In genomic region chrX:90458915-90459314, GRCm38 (mm10) we compare ENCODE assay signal across 27 mouse cellular contexts.
"Had no signal": no experiment of that assay in that cellular context is flagged by ENCODE, and none has a peak within 500 bp of the region (broad histone marks: within the 10 kb centered on the region; RNA-seq: fewer than 3 reads in every experiment).

No protein-coding gene starts in this region.

- DNase-seq: left cerebral cortex, postnatal 4 days; liver; liver, embryonic 13.5 days; liver, postnatal 0 days; lung, adult 18-20 months; lung, adult 2 months; lung, embryonic 14.5 days; lung, postnatal 10 days; lung, postnatal 14 days; lung, postnatal 36 days; lung, postnatal 4 days; midbrain, embryonic 14.5 days had no signal

- H3K27ac ChIP-seq: limb, embryonic 10.5 days; limb, embryonic 12.5 days; limb, embryonic 13.5 days; limb, embryonic 15.5 days; liver, embryonic 12.5 days; liver, embryonic 13.5 days; liver, embryonic 14.5 days; liver, embryonic 15.5 days; lung, embryonic 15.5 days; macrophage; midbrain, embryonic 10.5 days; midbrain, embryonic 12.5 days; midbrain, embryonic 13.5 days; midbrain, embryonic 15.5 days had no signal

- H3K27me3 ChIP-seq: limb, embryonic 12.5 days; limb, embryonic 13.5 days; limb, embryonic 15.5 days; liver, embryonic 12.5 days; liver, embryonic 13.5 days; liver, embryonic 15.5 days; lung, embryonic 15.5 days; midbrain, embryonic 12.5 days; midbrain, embryonic 13.5 days; midbrain, embryonic 15.5 days had no signal

- H3K4me1 ChIP-seq: limb, embryonic 10.5 days; limb, embryonic 12.5 days; limb, embryonic 13.5 days; limb, embryonic 15.5 days; liver, embryonic 12.5 days; liver, embryonic 13.5 days; liver, embryonic 15.5 days; lung, embryonic 15.5 days; megakaryocyte, embryonic 14.5 days; midbrain, embryonic 10.5 days; midbrain, embryonic 12.5 days; midbrain, embryonic 13.5 days; midbrain, embryonic 15.5 days had no signal

- H3K36me3 ChIP-seq: limb, embryonic 10.5 days; limb, embryonic 12.5 days; limb, embryonic 13.5 days; limb, embryonic 15.5 days; liver, embryonic 12.5 days; liver, embryonic 13.5 days; liver, embryonic 15.5 days; lung, embryonic 15.5 days; midbrain, embryonic 10.5 days; midbrain, embryonic 12.5 days; midbrain, embryonic 13.5 days; midbrain, embryonic 15.5 days had no signal

- H3K9me3 ChIP-seq: limb, embryonic 10.5 days; limb, embryonic 12.5 days; limb, embryonic 13.5 days; limb, embryonic 15.5 days; liver, embryonic 12.5 days; liver, embryonic 13.5 days; liver, embryonic 15.5 days; lung, embryonic 15.5 days; megakaryocyte, embryonic 14.5 days; midbrain, embryonic 10.5 days; midbrain, embryonic 12.5 days; midbrain, embryonic 13.5 days; midbrain, embryonic 15.5 days had no signal

- H3K9ac ChIP-seq: limb, embryonic 12.5 days; limb, embryonic 13.5 days; limb, embryonic 15.5 days; liver, embryonic 12.5 days; liver, embryonic 13.5 days; liver, embryonic 14.5 days; liver, embryonic 15.5 days; liver, postnatal 0 days; lung, embryonic 14.5 days; lung, embryonic 15.5 days; midbrain, embryonic 12.5 days; midbrain, embryonic 13.5 days; midbrain, embryonic 15.5 days had no signal

- H3K4me3 ChIP-seq: limb, embryonic 10.5 days; limb, embryonic 12.5 days; limb, embryonic 13.5 days; limb, embryonic 15.5 days; liver, embryonic 12.5 days; liver, embryonic 13.5 days; liver, embryonic 15.5 days; lung, embryonic 15.5 days; megakaryocyte, embryonic 14.5 days; midbrain, embryonic 10.5 days; midbrain, embryonic 12.5 days; midbrain, embryonic 13.5 days; midbrain, embryonic 15.5 days; myocyte had no signal
